Mouse (Mus musculus) kidney, postnatal 4 days (tissue): Measurements from ENCODE around the gene Lsp1.
A peak's percentile ranks its signal among the peaks of the same experiment; 100 is the strongest.

Experiments
- DNase-seq, 2 experiments: peaks; one replicate each; pipeline ENCODE4 v3.0.0; 2021; ENCODE audit warnings: mixed read lengths in 2 of 2

The Lsp1 gene

GRCm38 (mm10) chr7:142460636-142461077, at the start of gene Lsp1:
Gene Lsp1 (plus strand): TSS chr7:142460809.
- DNase-seq: no peak

GRCm38 (mm10) chr7:142413285-142413684, 47.3 kb upstream of the Lsp1 start:
- no peak for DNase-seq

GRCm38 (mm10) chr7:142415314-142415713, 45.3 kb upstream of the Lsp1 start:
- no peak for DNase-seq

GRCm38 (mm10) chr7:142416225-142416624, 44.4 kb upstream of the Lsp1 start:
- no peak for DNase-seq

GRCm38 (mm10) chr7:142418027-142418426, 42.6 kb upstream of the Lsp1 start:
- DNase-seq: no peak

GRCm38 (mm10) chr7:142418679-142419078, 41.9 kb upstream of the Lsp1 start:
- DNase-seq: no peak

GRCm38 (mm10) chr7:142419887-142420286, 40.7 kb upstream of the Lsp1 start:
- DNase-seq: no peak

GRCm38 (mm10) chr7:142421826-142422225, 38.8 kb upstream of the Lsp1 start:
- no peak for DNase-seq

GRCm38 (mm10) chr7:142425641-142426213, 34.9 kb upstream of the Lsp1 start:
- peak; percentile 75 to 80 for DNase-seq

GRCm38 (mm10) chr7:142428213-142428612, 32.4 kb upstream of the Lsp1 start:
- peak; percentile 78 to 85 for DNase-seq

- DNase-seq: peak; percentile 64 to 74
These were observed 30.4 kb upstream of the Lsp1 start for GRCm38 (mm10) chr7:142430160-142430678.

- no peak for DNase-seq
These were observed 29.5 kb upstream of the Lsp1 start for GRCm38 (mm10) chr7:142431106-142431505.

GRCm38 (mm10) chr7:142433623-142434022, 27.0 kb upstream of the Lsp1 start:
- no peak for DNase-seq

- DNase-seq: peak in 1 of 2 experiments; percentile 29
These were observed 26.3 kb upstream of the Lsp1 start, which contains the start of gene Syt8 for GRCm38 (mm10) chr7:142434137-142434865. Gene Syt8 (plus strand): TSS chr7:142434850.

GRCm38 (mm10) chr7:142435524-142435923, 25.1 kb upstream of the Lsp1 start:
- DNase-seq: peak; percentile 71 to 78

GRCm38 (mm10) chr7:142437324-142437723, 23.3 kb upstream of the Lsp1 start:
- DNase-seq: peak; percentile 65 to 77

GRCm38 (mm10) chr7:142439966-142440365, 20.6 kb upstream of the Lsp1 start:
- no peak for DNase-seq

GRCm38 (mm10) chr7:142440657-142441114, 19.9 kb upstream of the Lsp1 start:
- peak; percentile 57 to 74 for DNase-seq

- DNase-seq: no peak
These were observed 19.0 kb upstream of the Lsp1 start, which contains the start of gene Tnni2 for GRCm38 (mm10) chr7:142441585-142441984. Gene Tnni2 (plus strand): TSS chr7:142441808.

GRCm38 (mm10) chr7:142442081-142442907, 18.3 kb upstream of the Lsp1 start:
- no peak for DNase-seq

- no peak for DNase-seq
These were observed 17.6 kb upstream of the Lsp1 start for GRCm38 (mm10) chr7:142442908-142443420.

GRCm38 (mm10) chr7:142443474-142443873, 17.1 kb upstream of the Lsp1 start:
- no peak for DNase-seq

- no peak for DNase-seq
These were observed 16.4 kb upstream of the Lsp1 start for GRCm38 (mm10) chr7:142444171-142444570.
